ENCODE assay signal across 19 mouse cellular contexts in genomic region chr4:81789274-81789673, GRCm38 (mm10).
DNase-seq lines count a peak whose midpoint lies in the region; ATAC-seq and TF ChIP-seq lines count a peak whose summit lies in the region.
"Had no signal": no experiment of that assay in that cellular context is flagged by ENCODE, and none has a peak within 500 bp of the region (broad histone marks: within the 10 kb centered on the region; RNA-seq: fewer than 3 reads in every experiment).

No protein-coding gene starts in this region.

- H3K4me3 ChIP-seq in liver, adult 2 months (ENCODE audit: insufficient read depth, low read depth, low read length): no peak overlapping the region
- H3K4me3 ChIP-seq in liver, postnatal 0 days (ENCODE audit: low read depth, low read length): no peak overlapping the region
- H3K4me3 ChIP-seq in liver, embryonic 11.5 days (ENCODE audit: low read depth, low read length): no peak overlapping the region

- no peak overlapping the region for H3K9ac ChIP-seq in liver, adult 2 months (ENCODE audit: low read depth, low read length)
- no peak overlapping the region for H3K9ac ChIP-seq in liver, postnatal 0 days (replicated peaks)
- H3K9ac ChIP-seq in liver, embryonic 11.5 days (ENCODE audit: low read depth, low read length): no peak overlapping the region

- no peaks in the 10 kb centered on the region for H3K9me3 ChIP-seq in liver, postnatal 0 days (ENCODE audit: low read length)
- H3K9me3 ChIP-seq in liver, embryonic 11.5 days (ENCODE audit: control insufficient read depth, low read length): no peaks in the 10 kb centered on the region

- H3K4me1 ChIP-seq in liver, adult 2 months (ENCODE audit: control insufficient read depth, insufficient read depth, low read length): peaks cover 11% of the 10 kb centered on the region
- H3K4me1 ChIP-seq in liver, postnatal 0 days (ENCODE audit: insufficient read depth): no peaks in the 10 kb centered on the region
- no peaks in the 10 kb centered on the region for H3K4me1 ChIP-seq in liver, embryonic 11.5 days (replicated peaks; ENCODE audit: control insufficient read depth, insufficient read depth, low read length)

- TF ChIP-seq EP300 in liver, postnatal 0 days (IDR thresholded peaks at IDR 0.05; ENCODE audit: low read depth): no peak

- peak; percentile 93 for DNase-seq in liver, adult 2 months (ENCODE audit: extremely low read depth, low read depth, low spot score)
- no peak for DNase-seq in liver
- DNase-seq in liver, postnatal 0 days: no peak
- DNase-seq in liver, embryonic 11.5 days (ENCODE audit: low spot score): no peak
- DNase-seq: adrenal gland, adult 2 months; adrenal gland, adult 8-10 months; adrenal gland, postnatal 10 days; adrenal gland, postnatal 14 days; adrenal gland, postnatal 25 days; adrenal gland, postnatal 36 days; B cell, adult 2 months; cerebellum, adult 11 months; cerebellum, adult 11-12 months; cerebellum, adult 18-20 months had no signal

- TF ChIP-seq CTCF in liver, adult 2 months (IDR thresholded peaks at IDR 0.05; ENCODE audit: low read depth, low read length): no peak
- no peak for TF ChIP-seq CTCF in liver, postnatal 0 days (IDR thresholded peaks at IDR 0.05; ENCODE audit: low read depth)

- WGBS in liver, adult 2 months: 13% methylated on average over 2 of the region's 2 CpGs
- 60% methylated on average over 2 of the region's 2 CpGs for WGBS in liver, postnatal 0 days (ENCODE audit: insufficient replicate concordance)
- WGBS in liver, embryonic 11.5 days: 73% methylated on average over 2 of the region's 2 CpGs

- peak; percentile 58 for ATAC-seq in liver, postnatal 0 days
- ATAC-seq in liver, embryonic 11.5 days (replicated peaks; ENCODE audit: low FRiP score): no peak
- ATAC-seq: activated CD4-positive, CD25-positive, alpha-beta regulatory T cell, adult 4 months; CD4-positive, CD25-positive, alpha-beta regulatory T cell, adult 4 months; Patski had no signal

- H3K79me2 ChIP-seq in liver, adult 2 months (ENCODE audit: control insufficient read depth, insufficient read depth, low read length): no peaks in the 10 kb centered on the region

- H3K4me2 ChIP-seq in liver, postnatal 0 days (ENCODE audit: low read depth, low read length): no peak overlapping the region
- no peak overlapping the region for H3K4me2 ChIP-seq in liver, embryonic 11.5 days

- H3K27ac ChIP-seq in liver, adult 2 months (replicated peaks; ENCODE audit: insufficient read depth, low read depth, low read length): no peak overlapping the region
- H3K27ac ChIP-seq in liver, postnatal 0 days (ENCODE audit: low read depth): no peak overlapping the region
- no peak overlapping the region for H3K27ac ChIP-seq in liver, embryonic 11.5 days (ENCODE audit: low read depth, low read length)

- no peaks in the 10 kb centered on the region for H3K27me3 ChIP-seq in liver, adult 2 months (ENCODE audit: control insufficient read depth, insufficient read depth, low read length)
- no peaks in the 10 kb centered on the region for H3K27me3 ChIP-seq in liver, postnatal 0 days (ENCODE audit: insufficient read depth, low read length)
- no peaks in the 10 kb centered on the region for H3K27me3 ChIP-seq in liver, embryonic 11.5 days (replicated peaks; ENCODE audit: control insufficient read depth, insufficient read depth, low read length)
- H3K27me3 ChIP-seq: CH12.LX, Patski had no signal

- no peaks in the 10 kb centered on the region for H3K36me3 ChIP-seq in liver, adult 2 months (ENCODE audit: control insufficient read depth, insufficient read depth, low read length)
- no peaks in the 10 kb centered on the region for H3K36me3 ChIP-seq in liver, postnatal 0 days (replicated peaks; ENCODE audit: insufficient read depth, low read length)
- H3K36me3 ChIP-seq in liver, embryonic 11.5 days (ENCODE audit: control insufficient read depth, insufficient read depth, low read length): no peaks in the 10 kb centered on the region
- H3K36me3 ChIP-seq: G1E had no signal

- TF ChIP-seq POLR2A in liver, adult 2 months (IDR thresholded peaks at IDR 0.05; ENCODE audit: extremely low read depth, insufficient read depth, low read length): no peak
